Comparison of ENCODE assay signal across 20 mouse cellular contexts in the genomic region with DNA sequence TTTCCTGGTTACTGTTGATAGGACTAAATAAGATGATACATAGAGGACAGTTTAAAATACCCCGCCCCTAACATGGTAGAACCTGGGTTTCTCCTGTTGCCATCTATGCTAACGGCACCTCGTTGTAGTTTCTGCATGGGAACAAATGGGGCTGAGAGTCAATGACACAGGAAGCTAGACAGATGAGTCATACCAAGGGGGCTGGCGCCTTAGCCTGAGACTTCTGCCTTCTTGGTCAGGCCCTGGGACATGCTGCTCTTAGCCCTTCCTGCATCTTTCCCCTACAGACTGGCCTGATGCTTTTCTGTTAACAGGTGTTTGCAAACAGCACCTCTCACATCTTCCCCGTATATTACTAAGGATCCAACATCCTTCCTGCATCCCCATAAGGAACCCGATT.
"Had no signal": no experiment of that assay in that cellular context is flagged by ENCODE, and none has a peak within 500 bp of the region (broad histone marks: within the 10 kb centered on the region; RNA-seq: fewer than 3 reads in every experiment).

No protein-coding gene starts in this region.

- H3K4me3 ChIP-seq: heart, embryonic 12.5 days; hindbrain, embryonic 10.5 days; hindbrain, embryonic 12.5 days; intestine, embryonic 15.5 days; layer of hippocampus, adult 2 months; left cerebral cortex, adult 2 months; limb, embryonic 13.5 days had no signal

- H3K27ac ChIP-seq: hindbrain, embryonic 10.5 days; hindbrain, embryonic 12.5 days; hindbrain, embryonic 14.5 days; intestine, embryonic 15.5 days; layer of hippocampus, adult 2 months; left cerebral cortex, adult 2 months; limb, embryonic 13.5 days had no signal

- H3K4me2 ChIP-seq: heart, embryonic 12.5 days; hindbrain, embryonic 12.5 days; hindbrain, embryonic 14.5 days; intestine, embryonic 15.5 days; limb, embryonic 13.5 days had no signal

- H3K9ac ChIP-seq: heart, embryonic 12.5 days; hindbrain, embryonic 12.5 days; hindbrain, embryonic 14.5 days; intestine, embryonic 15.5 days; limb, embryonic 13.5 days had no signal

- H3K36me3 ChIP-seq: heart, embryonic 12.5 days; hindbrain, embryonic 10.5 days; hindbrain, embryonic 12.5 days; intestine, embryonic 15.5 days; limb, embryonic 13.5 days had no signal

- DNase-seq: heart, postnatal 10 days; heart, postnatal 4 days; kidney, adult 18-20 months; kidney, adult 8-10 months; kidney, postnatal 10 days; kidney, postnatal 25 days; kidney, postnatal 4 days; liver had no signal

- ATAC-seq: forebrain, embryonic 16.5 days; hindbrain, embryonic 16.5 days; inflammation-experienced regulatory T-cells, adult 6 months; intestine, embryonic 15.5 days; intestine, postnatal 0 days had no signal

- H3K4me1 ChIP-seq: heart, embryonic 12.5 days; hindbrain, embryonic 10.5 days; hindbrain, embryonic 12.5 days; intestine, embryonic 15.5 days had no signal

- H3K9me3 ChIP-seq: heart, embryonic 12.5 days; hindbrain, embryonic 10.5 days; hindbrain, embryonic 12.5 days; intestine, embryonic 15.5 days; limb, embryonic 13.5 days had no signal

- H3K27me3 ChIP-seq: heart, embryonic 12.5 days; hindbrain, embryonic 12.5 days; intestine, embryonic 15.5 days had no signal
